ENCODE assay signal across 20 mouse cellular contexts in genomic region chr6:136741281-136741680, GRCm38 (mm10). TPM values are rescaled to one million over a fixed set of nuclear protein-coding genes. Genes with fewer than 3 reads are reported as not detected.
"Had no signal": no experiment of that assay in that cellular context is flagged by ENCODE, and none has a peak within 500 bp of the region (broad histone marks: within the 10 kb centered on the region; RNA-seq: fewer than 3 reads in every experiment).

No protein-coding gene starts in this region.

- DNase-seq: kidney, adult 18-20 months; kidney, adult 9 months; kidney, postnatal 25 days; liver; lung, adult 18-20 months; lung, postnatal 10 days; lung, postnatal 36 days; midbrain, embryonic 14.5 days; right cerebral cortex, adult 18-20 months; right cerebral cortex, postnatal 14 days had no signal

- H3K27ac ChIP-seq: kidney, postnatal 0 days; limb, embryonic 10.5 days; limb, embryonic 13.5 days; liver, embryonic 12.5 days; liver, embryonic 15.5 days; lung, embryonic 15.5 days; neural tube, embryonic 12.5 days; neural tube, embryonic 15.5 days; stomach, postnatal 0 days had no signal

- H3K4me3 ChIP-seq: limb, embryonic 10.5 days; limb, embryonic 13.5 days; liver, embryonic 12.5 days; liver, embryonic 15.5 days; lung, embryonic 15.5 days; neural tube, embryonic 12.5 days; neural tube, embryonic 15.5 days had no signal

- H3K27me3 ChIP-seq: limb, embryonic 13.5 days; liver, embryonic 12.5 days; liver, embryonic 15.5 days; lung, embryonic 15.5 days; neural tube, embryonic 12.5 days; neural tube, embryonic 15.5 days had no signal

- H3K36me3 ChIP-seq: limb, embryonic 10.5 days; limb, embryonic 13.5 days; liver, embryonic 12.5 days; liver, embryonic 15.5 days; lung, embryonic 15.5 days; neural tube, embryonic 12.5 days; neural tube, embryonic 15.5 days had no signal

- H3K4me1 ChIP-seq: limb, embryonic 13.5 days; liver, embryonic 12.5 days; liver, embryonic 15.5 days; neural tube, embryonic 12.5 days had no signal

RNA-seq across cellular contexts. Expression of gene Gucy2c, which starts 40.3 kb away (rescaled TPM):
- total RNA-seq: megakaryocyte-erythroid progenitor cell, adult 5-6 weeks had no signal
